Mouse (Mus musculus) CD4-positive, CD25-positive, alpha-beta regulatory T cell, adult 9 weeks (primary cell): ENCODE data around the gene Stip1. TPM values are rescaled to one million over a fixed set of nuclear protein-coding genes. Genes with fewer than 3 reads are reported as not detected.

Experiments
- polyA plus RNA-seq: library from polyadenylated mRNA; unstranded; fragments of 100-300 nt; shearing (Covaris generic); gene quantifications from one replicate; pipeline ENCODE4 v1.2.1, GENCODE M21; 2017

The Stip1 gene
- 157 TPM for polyA plus RNA-seq

GRCm38 (mm10) chr19:7039841-7040636, at the start of gene Stip1:
Gene Stip1, minus strand, starts transcription at chr19:7039967.

GRCm38 (mm10) chr19:7056248-7057087, 16.7 kb upstream of the Stip1 start, which contains the start of gene Macrod1:
Gene Macrod1, plus strand, starts transcription at chr19:7056810.

GRCm38 (mm10) chr19:7019191-7019590, 20.6 kb downstream of the Stip1 start, which contains the start of gene Fermt3:
Gene Fermt3, minus strand, starts transcription at chr19:7019469.

GRCm38 (mm10) chr19:6996006-6996405, 43.8 kb downstream of the Stip1 start, which contains the start of the genes Nudt22 and Trpt1:
Gene Nudt22, minus strand, starts transcription at chr19:6996117.
Gene Trpt1, plus strand, starts transcription at chr19:6996131.

GRCm38 (mm10) chr19:6992011-6992858, 47.5 kb downstream of the Stip1 start, which contains the start of gene Dnajc4:
Gene Dnajc4, minus strand, starts transcription at chr19:6992572.

GRCm38 (mm10) chr19:6987061-6987903, 52.5 kb downstream of the Stip1 start, which contains the start of gene Vegfb:
Gene Vegfb, minus strand, starts transcription at chr19:6987651.

GRCm38 (mm10) chr19:6980381-6981093, 59.2 kb downstream of the Stip1 start, which contains the start of gene Fkbp2:
Gene Fkbp2, minus strand, starts transcription at chr19:6980501.

GRCm38 (mm10) chr19:6975537-6976521, 63.9 kb downstream of the Stip1 start, which contains the start of gene Plcb3:
Gene Plcb3, minus strand, starts transcription at chr19:6976470.

GRCm38 (mm10) chr19:6974211-6975205, 65.3 kb downstream of the Stip1 start, which contains the start of gene Ppp1r14b:
Gene Ppp1r14b, plus strand, starts transcription at chr19:6974968.

Other genes with a start within 250 kb of the Stip1 start
- 31.3 TPM for gene Rps6ka4, start 199.3 kb downstream of the Stip1 start, polyA plus RNA-seq
- gene Ccdc88b, start 181.8 kb downstream of the Stip1 start, polyA plus RNA-seq, result 48.7 TPM
- gene Trmt112, start 130.3 kb downstream of the Stip1 start, polyA plus RNA-seq, result 234 TPM
- 267 TPM for gene Prdx5, start 129.9 kb downstream of the Stip1 start, polyA plus RNA-seq
- 6.6 TPM for gene Esrra, start 118.2 kb downstream of the Stip1 start, polyA plus RNA-seq
- not detected for gene Catsperz, start 114.6 kb downstream of the Stip1 start, polyA plus RNA-seq
- gene Kcnk4, start 105.5 kb downstream of the Stip1 start, polyA plus RNA-seq, result not detected
- 43.9 TPM for gene Bad, start 98.1 kb downstream of the Stip1 start, polyA plus RNA-seq
- 17.8 TPM for gene Gpr137, start 97.5 kb downstream of the Stip1 start, polyA plus RNA-seq
- gene Ppp1r14b, start 65.0 kb downstream of the Stip1 start, polyA plus RNA-seq, result 32.3 TPM
- 7.2 TPM for gene Plcb3, start 63.5 kb downstream of the Stip1 start, polyA plus RNA-seq
- gene Fkbp2, start 59.5 kb downstream of the Stip1 start, polyA plus RNA-seq, result 53.6 TPM
- 1.2 TPM for gene Vegfb, start 52.3 kb downstream of the Stip1 start, polyA plus RNA-seq
- 66.9 TPM for gene Dnajc4, start 47.4 kb downstream of the Stip1 start, polyA plus RNA-seq
- 38.9 TPM for gene Nudt22, start 43.9 kb downstream of the Stip1 start, polyA plus RNA-seq
- 8.5 TPM for gene Trpt1, start 43.8 kb downstream of the Stip1 start, polyA plus RNA-seq
- 429 TPM for gene Fermt3, start 20.5 kb downstream of the Stip1 start, polyA plus RNA-seq
- gene Macrod1, start 16.8 kb upstream of the Stip1 start, polyA plus RNA-seq, result 2.8 TPM
- gene Flrt1, start 65.8 kb upstream of the Stip1 start, polyA plus RNA-seq, result 0.05 TPM
- 73.3 TPM for gene Otub1, start 166.3 kb upstream of the Stip1 start, polyA plus RNA-seq
- 544 TPM for gene Cox8a, start 177.6 kb upstream of the Stip1 start, polyA plus RNA-seq
- gene Naa40, start 201.2 kb upstream of the Stip1 start, polyA plus RNA-seq, result 41.7 TPM
- gene Rcor2, start 227.4 kb upstream of the Stip1 start, polyA plus RNA-seq, result 0.27 TPM